ENCODE assay signal across 12 mouse cellular contexts in the genomic region with DNA sequence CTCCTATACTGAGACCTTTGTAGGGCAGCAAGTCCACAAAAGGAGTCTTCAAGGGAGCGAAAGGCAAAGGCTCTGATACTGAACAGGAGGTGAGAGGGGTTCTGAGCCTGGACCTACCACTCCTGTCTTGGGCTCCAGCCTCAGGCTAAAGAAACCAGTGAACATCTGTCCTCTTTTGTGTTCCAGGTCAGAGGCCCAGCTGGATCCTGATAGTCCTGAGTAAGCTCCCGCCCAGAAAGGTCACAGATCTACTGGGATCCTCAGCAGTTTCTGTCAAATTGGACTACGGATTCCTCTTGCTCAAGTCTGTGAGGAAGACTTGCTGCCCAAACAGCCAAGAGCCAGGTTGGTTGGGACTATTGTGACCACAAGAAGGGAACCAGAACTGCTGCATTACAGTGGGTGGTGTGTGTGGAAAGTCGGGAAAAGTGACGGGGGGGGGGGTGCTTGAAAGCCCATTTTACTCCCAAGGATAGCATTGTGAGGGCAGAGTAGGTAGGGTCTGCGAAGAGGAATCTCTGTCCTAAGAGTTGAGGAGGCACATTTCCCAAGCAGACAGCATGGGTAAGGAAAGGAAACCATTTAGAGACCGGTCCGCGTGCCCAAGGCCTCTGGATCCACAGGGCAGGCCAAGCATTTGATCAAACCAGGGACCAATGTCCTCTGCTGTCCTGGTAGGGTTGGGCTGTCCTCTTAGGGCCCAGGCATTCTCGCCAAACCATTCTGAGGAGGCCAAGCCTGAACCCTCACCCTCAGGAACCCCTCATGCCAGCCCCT. TPM values are rescaled to one million over a fixed set of nuclear protein-coding genes. Genes with fewer than 3 reads are reported as not detected.
DNase-seq lines count a peak whose midpoint lies in the region; ATAC-seq and TF ChIP-seq lines count a peak whose summit lies in the region.
"Had no signal": no experiment of that assay in that cellular context is flagged by ENCODE, and none has a peak within 500 bp of the region (broad histone marks: within the 10 kb centered on the region; RNA-seq: fewer than 3 reads in every experiment).

No protein-coding gene starts in this region.

- peak overlapping the region; percentile 68 for H3K9ac ChIP-seq in heart, adult 2 months (ENCODE audit: low read depth, low read length)
- H3K9ac ChIP-seq in ES-E14 (ENCODE audit: insufficient read depth, low read depth, low read length, poor library complexity, severe bottlenecking): 0 out of 2 replicates have a peak overlapping the region, but pooled peaks have one; percentile 33
- no peak overlapping the region for H3K9ac ChIP-seq in liver, embryonic 13.5 days

- DNase-seq in heart, adult 2 months: no peak
- DNase-seq in heart, postnatal 4 days: no peak
- peak; percentile 59 for DNase-seq in ES-E14 (ENCODE audit: low read depth, low spot score)
- peak; percentile 22 to 62 for DNase-seq in heart, postnatal 10 days
- DNase-seq in liver, embryonic 13.5 days: no peak
- no peak for DNase-seq in left cerebral cortex, postnatal 25 days (ENCODE audit: low spot score in 2 of 2)
- DNase-seq in layer of hippocampus, adult 9-11 months: no peak
- DNase-seq: cerebellum, adult 9-10 months; gastrocnemius, postnatal 25 days had no signal

- H3K4me2 ChIP-seq in liver, embryonic 13.5 days: peak overlapping the region; percentile 38

- TF ChIP-seq EP300 in heart, adult 2 months (IDR thresholded peaks at IDR 0.05; ENCODE audit: insufficient read depth, low read depth, low read length): no peak

- H3K4me1 ChIP-seq in heart, adult 2 months (ENCODE audit: control insufficient read depth, insufficient read depth, low read length): no peaks in the 10 kb centered on the region
- H3K4me1 ChIP-seq in ES-E14 (ENCODE audit: control insufficient read depth in 2 of 2, insufficient read depth in 2 of 2, low read length in 2 of 2, poor library complexity in 1 of 2): peaks cover 0 to 4% of the 10 kb centered on the region in 2 experiments; a peak in 1 of 4 replicates
- no peaks in the 10 kb centered on the region; the same call in 1 of the 2 replicates for H3K4me1 ChIP-seq in liver, embryonic 13.5 days (replicated peaks)

- H3K9me3 ChIP-seq in ES-E14 (ENCODE audit: control insufficient read depth, insufficient read depth, low read depth, low read length): no peaks in the 10 kb centered on the region
- H3K9me3 ChIP-seq in liver, embryonic 13.5 days (replicated peaks): no peaks in the 10 kb centered on the region

- H3K27me3 ChIP-seq in heart, adult 2 months (ENCODE audit: control insufficient read depth, insufficient read depth, low read length): peaks cover under 1% of the 10 kb centered on the region; the same call in 1 of the 2 replicates
- peaks cover 83% of the 10 kb centered on the region for H3K27me3 ChIP-seq in liver, embryonic 13.5 days

- TF ChIP-seq POLR2A in heart, adult 2 months (IDR thresholded peaks at IDR 0.05; ENCODE audit: insufficient read depth, low read depth, low read length): no peak

- no peak for ATAC-seq in liver, embryonic 13.5 days (ENCODE audit: low read depth)
- ATAC-seq in frontal cortex, adult (ENCODE audit: low TSS enrichment): no peak

- H3K36me3 ChIP-seq in heart, adult 2 months (ENCODE audit: control insufficient read depth, insufficient read depth, low read length): no peaks in the 10 kb centered on the region
- H3K36me3 ChIP-seq in ES-E14 (ENCODE audit: control insufficient read depth, insufficient read depth, low read length, poor library complexity, severe bottlenecking): no peaks in the 10 kb centered on the region
- H3K36me3 ChIP-seq in liver, embryonic 13.5 days: no peaks in the 10 kb centered on the region

- H3K27ac ChIP-seq in heart, adult 2 months: peak overlapping the region; percentile 87
- no peak overlapping the region for H3K27ac ChIP-seq in ES-E14 (ENCODE audit: insufficient read depth, low read depth, low read length, poor library complexity, severe bottlenecking)
- no peak overlapping the region for H3K27ac ChIP-seq in liver, embryonic 13.5 days

- no peaks in the 10 kb centered on the region for H3K79me2 ChIP-seq in heart, adult 2 months (replicated peaks; ENCODE audit: control insufficient read depth, insufficient read depth, low read length)

- no peak for TF ChIP-seq CTCF in heart, adult 2 months (IDR thresholded peaks at IDR 0.05)

- 24% methylated on average over 10 of the region's 10 CpGs for WGBS in heart, adult 2 months
- 10% methylated on average over 10 of the region's 10 CpGs for WGBS in liver, embryonic 13.5 days (ENCODE audit: insufficient replicate concordance)

- peak overlapping the region; percentile 38 for H3K4me3 ChIP-seq in heart, adult 2 months
- H3K4me3 ChIP-seq in ES-E14 (ENCODE audit: insufficient read depth in 1 of 2, low read depth in 1 of 2, low read length in 2 of 2, poor library complexity in 1 of 2, severe bottlenecking in 1 of 2): peak overlapping the region; percentile 52 to 65
- H3K4me3 ChIP-seq in liver, embryonic 13.5 days (replicated peaks): no peak overlapping the region

- in situ Hi-C loops in ES-E14 (cut with MboI; ENCODE audit: low sequenced_read_pairs in 2 of 2, unreplicated experiment in 2 of 2): loop anchor here (5.0 to 25.0 kb wide), 4 partner anchors 627 to 1297 kb away; partner anchors contain the start of genes Irx1 (in 2 of the 2) and Irx2 (in 1 of the 2)

- intact Hi-C loops in heart, adult 2 months (cut with DNase I): loop anchor here (5.0 kb wide), 1 partner anchor 87 kb away; no protein-coding TSS in a partner anchor
- intact Hi-C loops in heart, postnatal 10 days (cut with DNase I): loop anchor here (5.0 kb wide), 2 partner anchors 53 to 92 kb away; no protein-coding TSS in a partner anchor
- intact Hi-C loops in left cerebral cortex, postnatal 25 days (cut with DNase I): loop anchor here (5.0 to 10.0 kb wide), 2 partner anchors 637 to 965 kb away; no protein-coding TSS in a partner anchor

TF ChIP-seq in ES-E14, 5 proteins besides CTCF, POLR2A, EP300 and RAD21:
- TF ChIP-seq ZC3H11A (IDR thresholded peaks at IDR 0.05; ENCODE audit: borderline replicate concordance, low read depth, low read length) (no peak), CHD2 (IDR thresholded peaks at IDR 0.05; ENCODE audit: low read depth, low read length) (no peak), HCFC1 (IDR thresholded peaks at IDR 0.05; ENCODE audit: borderline replicate concordance, insufficient read depth, low read length) (no peak), MAFK (IDR thresholded peaks at IDR 0.05; ENCODE audit: insufficient read depth, low read depth, low read length) (0 out of 2 replicates have a peak, but pooled peaks have one; percentile 15), ZNF384 (IDR thresholded peaks at IDR 0.05; ENCODE audit: low read depth, low read length) (no peak)

RNA-seq across cellular contexts. Expression of gene Irx4, which starts 0.5 kb away (rescaled TPM):
- 10 to 100 TPM; 26.5 to 30.9 TPM for total RNA-seq in heart, adult 2 months (2021)
- polyA plus RNA-seq in heart, adult 2 months (2012; rRNA removed): 15.6 and 19.8 TPM in 2 replicates
- 10 to 100 TPM; 53.3 to 64.3 TPM for total RNA-seq in heart, postnatal 4 days (2021)
- total RNA-seq in ES-E14 (2012; rRNA removed): 0.48 and 0.58 TPM in 2 replicates
- 10 to 100 TPM; 27.6 to 49.8 TPM for total RNA-seq in heart, postnatal 10 days (2021)
- 0.07 and 0.12 TPM in 2 replicates for polyA plus RNA-seq in liver, embryonic 13.5 days (2015; fragmentation: Nextera tagmentation; extraction: Ambion mirVana)
- total RNA-seq in left cerebral cortex, postnatal 25 days (2021): not detected
- total RNA-seq: gastrocnemius, postnatal 25 days; layer of hippocampus, postnatal 14 days; megakaryocyte, adult 5-6 weeks had no signal

Comparison
In these comparisons a context has a peak if more than half of its experiments do, and no peak if none do; other contexts are left out.
1. DNase-seq: peak in ES-E14 (single experiment) and heart, postnatal 10 days (2 of 2); none in heart, adult 2 months (0 of 2), heart, postnatal 4 days (single experiment), liver, embryonic 13.5 days (single experiment), left cerebral cortex, postnatal 25 days (0 of 2) and layer of hippocampus, adult 9-11 months (single experiment).
2. RNA of gene Irx4, which starts 0.5 kb away (total RNA-seq): 53.3 to 64.3 TPM in heart, postnatal 4 days, 27.6 to 49.8 TPM in heart, postnatal 10 days and 26.5 to 30.9 TPM in heart, adult 2 months; 0.48 to 0.58 TPM in ES-E14 and not detected in left cerebral cortex, postnatal 25 days; every median in the first group is over 10 times any median in the second.